Mouse (Mus musculus): ENCODE data around the gene Izumo1r. TPM values are rescaled to one million over a fixed set of nuclear protein-coding genes. Genes with fewer than 3 reads are reported as not detected.

Gene Izumo1r
- polyA plus RNA-seq, 1 experiment = 70.8 TPM

DNA sequence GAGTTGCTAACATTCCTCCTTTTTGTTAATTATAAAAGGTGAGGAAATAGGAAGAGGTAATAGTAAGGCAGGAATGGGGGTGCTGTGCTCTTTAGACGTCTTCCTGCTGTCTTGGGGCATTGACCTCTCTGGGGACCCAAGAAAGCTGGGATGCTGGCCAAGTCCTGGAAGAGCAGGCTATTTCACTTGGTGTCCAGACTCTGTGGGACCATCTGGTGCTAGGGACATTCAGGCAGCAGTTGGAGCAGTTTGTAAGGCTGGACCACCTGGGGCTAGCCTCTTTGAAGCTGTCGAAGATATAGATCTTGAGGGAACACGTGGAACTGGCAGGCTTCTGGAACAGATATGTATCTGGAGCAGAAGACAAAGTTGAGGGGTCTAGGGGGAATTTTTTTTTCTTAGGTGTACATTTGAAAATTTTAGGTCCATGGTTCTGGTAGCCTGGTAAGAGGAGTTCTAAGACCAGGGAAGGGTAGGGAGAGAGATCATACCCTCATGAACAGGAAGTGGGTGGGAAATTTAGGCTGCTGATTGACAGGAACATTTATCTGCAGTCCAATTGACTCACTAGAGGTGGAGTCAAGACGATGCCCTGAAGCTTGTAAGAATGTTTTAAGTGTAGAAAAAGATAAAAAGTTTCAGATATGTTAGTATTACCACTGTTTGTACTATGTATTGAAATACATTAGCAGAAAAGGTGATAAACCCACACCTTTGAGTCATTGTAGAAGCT lies 46.7 kb downstream of the Izumo1r start:
- H3K27me3 ChIP-seq (ENCODE audit: control insufficient read depth, insufficient read depth, low read length) = no peaks in the 10 kb centered on the region
- TF ChIP-seq POLR2A (IDR thresholded peaks at IDR 0.05; ENCODE audit: control insufficient read depth, extremely low read depth, insufficient read depth, low read length, poor library complexity) = no peak
- TF ChIP-seq CTCF (IDR thresholded peaks at IDR 0.05; ENCODE audit: borderline replicate concordance, control insufficient read depth, extremely low read depth, insufficient read depth, low read length, poor library complexity) = no peak

DNA sequence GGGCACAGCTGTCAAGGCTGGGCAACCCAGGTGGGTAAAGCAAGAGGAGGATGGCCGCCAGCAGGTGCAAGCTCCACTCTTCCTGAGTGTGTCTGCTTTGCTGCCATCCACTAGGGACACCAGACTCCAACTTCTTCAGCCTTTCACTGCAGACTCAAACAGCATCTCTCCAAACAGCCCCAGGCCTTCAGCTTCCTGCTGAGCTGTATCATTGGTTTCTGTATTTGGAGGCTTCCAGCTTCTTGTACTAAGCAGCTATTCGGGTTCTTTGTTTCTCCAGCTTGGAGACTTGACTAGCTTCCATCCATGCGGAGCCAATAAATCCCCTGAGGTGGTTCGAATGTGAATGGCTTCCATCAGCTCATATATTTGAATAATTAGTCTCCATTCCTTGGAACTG lies 49.2 kb downstream of the Izumo1r start:
- TF ChIP-seq CTCF (IDR thresholded peaks at IDR 0.05; ENCODE audit: borderline replicate concordance, control insufficient read depth, extremely low read depth, insufficient read depth, low read length, poor library complexity) (no peak), POLR2A (IDR thresholded peaks at IDR 0.05; ENCODE audit: control insufficient read depth, extremely low read depth, insufficient read depth, low read length, poor library complexity) (no peak)
- Histone ChIP-seq H3K36me3 (ENCODE audit: control insufficient read depth, insufficient read depth, low read length) (no peaks in the 10 kb centered on the region), H3K4me3 (ENCODE audit: control insufficient read depth, insufficient read depth, low read length) (no peak overlapping the region), H3K27me3 (ENCODE audit: control insufficient read depth, insufficient read depth, low read length) (no peaks in the 10 kb centered on the region), H3K4me1 (replicated peaks; ENCODE audit: control insufficient read depth, insufficient read depth, low read length) (peaks cover 8% of the 10 kb centered on the region), H3K27ac (ENCODE audit: control insufficient read depth, insufficient read depth, low read length) (no peak overlapping the region)
- 86% methylated on average over 4 of the region's 4 CpGs for WGBS
- no peak for DNase-seq

More for the DNA sequence above, 46.7 kb downstream of the Izumo1r start:
- H3K4me1 ChIP-seq (replicated peaks; ENCODE audit: control insufficient read depth, insufficient read depth, low read length) = peaks cover 15% of the 10 kb centered on the region
- H3K27ac ChIP-seq (ENCODE audit: control insufficient read depth, insufficient read depth, low read length) = no peak overlapping the region
- H3K4me3 ChIP-seq (ENCODE audit: control insufficient read depth, insufficient read depth, low read length) = no peak overlapping the region
- WGBS = 42% methylated on average over 4 of the region's 4 CpGs
- no peaks in the 10 kb centered on the region for H3K36me3 ChIP-seq (ENCODE audit: control insufficient read depth, insufficient read depth, low read length)
- DNase-seq = no peak

DNA sequence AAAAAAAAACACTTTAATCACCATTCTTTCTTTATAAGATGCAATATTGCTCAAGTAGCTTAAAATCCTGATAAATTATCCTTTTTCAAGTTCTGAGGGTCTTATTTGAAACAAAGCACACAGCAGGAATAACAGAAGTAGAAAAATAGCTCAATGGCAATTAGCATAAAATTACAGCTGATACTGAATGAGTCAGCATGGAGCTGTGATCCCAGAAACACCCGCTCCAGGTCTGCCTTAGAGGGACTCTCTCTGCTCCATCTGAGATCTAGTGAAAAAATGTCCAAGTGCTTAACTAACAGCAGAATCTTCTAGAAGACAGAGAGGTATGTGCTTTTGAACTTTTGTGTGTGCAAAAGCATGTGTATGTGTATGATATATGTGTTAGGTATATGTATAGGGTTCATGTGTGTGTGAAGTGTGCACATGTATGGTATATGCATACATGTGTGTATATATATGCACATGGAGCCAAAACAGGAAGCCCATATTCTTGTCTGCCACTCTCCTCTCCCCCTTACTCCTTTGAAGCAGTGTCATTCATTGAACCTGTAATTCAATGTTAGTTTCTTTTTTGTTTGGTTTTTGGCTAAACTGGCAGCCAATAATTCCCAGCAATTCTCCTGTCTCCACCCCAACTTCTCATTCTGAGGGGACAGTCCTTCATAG lies 55.3 kb downstream of the Izumo1r start:
- Histone ChIP-seq H3K27ac (ENCODE audit: control insufficient read depth, insufficient read depth, low read length) (no peak overlapping the region), H3K4me1 (replicated peaks; ENCODE audit: control insufficient read depth, insufficient read depth, low read length) (no peaks in the 10 kb centered on the region), H3K36me3 (ENCODE audit: control insufficient read depth, insufficient read depth, low read length) (no peaks in the 10 kb centered on the region), H3K4me3 (ENCODE audit: control insufficient read depth, insufficient read depth, low read length) (no peak overlapping the region), H3K27me3 (ENCODE audit: control insufficient read depth, insufficient read depth, low read length) (no peaks in the 10 kb centered on the region)
- WGBS = 79% methylated on average over 1 of the region's 1 CpGs
- TF ChIP-seq CTCF (IDR thresholded peaks at IDR 0.05; ENCODE audit: borderline replicate concordance, control insufficient read depth, extremely low read depth, insufficient read depth, low read length, poor library complexity) = no peak
- no peak for TF ChIP-seq POLR2A (IDR thresholded peaks at IDR 0.05; ENCODE audit: control insufficient read depth, extremely low read depth, insufficient read depth, low read length, poor library complexity)
- no peak for DNase-seq

DNA sequence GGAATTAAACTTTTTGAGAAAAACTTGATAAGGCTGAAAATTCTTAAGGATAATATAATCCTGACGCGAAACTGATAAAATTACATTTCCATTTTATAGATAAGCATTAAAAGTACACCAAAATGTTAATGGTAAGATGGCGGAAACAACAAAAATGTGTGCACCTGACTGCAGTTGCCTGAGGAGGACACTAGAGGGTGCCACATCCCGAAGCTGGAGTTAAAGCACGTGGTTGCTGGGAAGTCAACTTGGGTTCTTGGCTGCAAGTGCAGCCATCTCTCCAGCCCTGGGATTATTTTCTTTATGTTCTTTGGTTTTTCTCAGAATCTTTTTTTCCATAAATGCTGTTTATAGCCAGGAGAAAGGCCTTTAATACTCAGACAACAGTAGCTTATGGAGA lies 57.3 kb downstream of the Izumo1r start:
- Histone ChIP-seq H3K4me3 (ENCODE audit: control insufficient read depth, insufficient read depth, low read length) (no peak overlapping the region), H3K36me3 (ENCODE audit: control insufficient read depth, insufficient read depth, low read length) (no peaks in the 10 kb centered on the region), H3K27me3 (ENCODE audit: control insufficient read depth, insufficient read depth, low read length) (no peaks in the 10 kb centered on the region), H3K27ac (ENCODE audit: control insufficient read depth, insufficient read depth, low read length) (no peak overlapping the region), H3K4me1 (replicated peaks; ENCODE audit: control insufficient read depth, insufficient read depth, low read length) (no peaks in the 10 kb centered on the region)
- WGBS = 64% methylated on average over 5 of the region's 5 CpGs
- DNase-seq = peak; percentile 26
- 0 out of 2 replicates have a peak, but pooled peaks have one; percentile 47 for TF ChIP-seq CTCF (IDR thresholded peaks at IDR 0.05; ENCODE audit: borderline replicate concordance, control insufficient read depth, extremely low read depth, insufficient read depth, low read length, poor library complexity)
- no peak for TF ChIP-seq POLR2A (IDR thresholded peaks at IDR 0.05; ENCODE audit: control insufficient read depth, extremely low read depth, insufficient read depth, low read length, poor library complexity)

DNA sequence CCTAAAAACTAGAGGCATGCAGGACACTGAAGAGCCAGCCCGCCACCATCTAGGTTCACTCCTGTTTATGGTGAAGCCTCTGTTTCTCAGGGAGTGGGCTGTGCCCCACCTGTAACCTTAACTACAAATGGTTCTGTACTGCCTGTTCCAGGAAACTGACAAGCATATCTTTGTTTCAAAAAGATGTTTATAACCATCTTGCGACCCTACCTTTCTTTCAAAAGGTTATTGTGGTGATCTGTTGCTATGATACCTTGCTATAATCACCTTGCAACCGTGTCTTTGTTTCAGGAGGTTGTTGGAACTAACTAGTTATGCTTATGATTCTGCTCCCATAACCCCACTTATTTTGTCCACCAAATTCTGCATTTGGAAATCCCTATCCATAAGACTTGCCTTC lies 59.8 kb downstream of the Izumo1r start:
- H3K36me3 ChIP-seq (ENCODE audit: control insufficient read depth, insufficient read depth, low read length) = no peaks in the 10 kb centered on the region
- 92% methylated on average over 3 of the region's 3 CpGs for WGBS
- no peaks in the 10 kb centered on the region for H3K27me3 ChIP-seq (ENCODE audit: control insufficient read depth, insufficient read depth, low read length)
- H3K27ac ChIP-seq (ENCODE audit: control insufficient read depth, insufficient read depth, low read length) = no peak overlapping the region
- no peak overlapping the region for H3K4me3 ChIP-seq (ENCODE audit: control insufficient read depth, insufficient read depth, low read length)
- no peaks in the 10 kb centered on the region for H3K4me1 ChIP-seq (replicated peaks; ENCODE audit: control insufficient read depth, insufficient read depth, low read length)
- no peak for DNase-seq
- TF ChIP-seq CTCF (IDR thresholded peaks at IDR 0.05; ENCODE audit: borderline replicate concordance, control insufficient read depth, extremely low read depth, insufficient read depth, low read length, poor library complexity) (no peak), POLR2A (IDR thresholded peaks at IDR 0.05; ENCODE audit: control insufficient read depth, extremely low read depth, insufficient read depth, low read length, poor library complexity) (no peak)

DNA sequence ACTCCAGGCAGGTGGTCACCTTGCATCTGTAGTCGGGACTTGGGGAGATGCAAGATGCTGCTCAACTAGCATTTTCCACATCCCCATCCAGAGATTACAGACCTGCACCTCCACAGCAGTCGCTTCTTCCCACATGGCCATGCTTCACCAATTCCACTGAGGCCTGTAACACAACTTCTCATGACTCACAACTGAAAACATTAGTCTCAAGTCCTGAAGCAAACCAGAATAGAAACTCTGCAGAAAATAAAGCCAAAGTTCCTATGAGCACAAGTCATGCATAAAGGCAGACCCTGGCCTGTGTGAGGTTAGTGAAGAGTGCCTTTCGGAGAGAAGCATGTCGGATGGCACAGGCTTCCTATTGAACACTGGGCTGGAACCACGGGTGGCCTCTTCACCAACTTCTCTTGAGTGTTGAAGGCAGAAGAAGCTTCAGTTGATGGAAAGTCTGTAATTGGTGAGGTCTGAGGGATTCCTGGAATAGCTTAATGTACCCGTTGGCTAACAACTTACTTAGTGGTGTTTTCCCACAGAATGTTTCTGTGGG lies 60.4 kb downstream of the Izumo1r start:
- Histone ChIP-seq H3K36me3 (ENCODE audit: control insufficient read depth, insufficient read depth, low read length) (no peaks in the 10 kb centered on the region), H3K4me1 (replicated peaks; ENCODE audit: control insufficient read depth, insufficient read depth, low read length) (no peaks in the 10 kb centered on the region), H3K27ac (ENCODE audit: control insufficient read depth, insufficient read depth, low read length) (no peak overlapping the region; the same call in 1 of the 2 replicates), H3K4me3 (ENCODE audit: control insufficient read depth, insufficient read depth, low read length) (no peak overlapping the region), H3K27me3 (ENCODE audit: control insufficient read depth, insufficient read depth, low read length) (no peaks in the 10 kb centered on the region)
- WGBS = 95% methylated on average over 6 of the region's 6 CpGs
- no peak for TF ChIP-seq CTCF (IDR thresholded peaks at IDR 0.05; ENCODE audit: borderline replicate concordance, control insufficient read depth, extremely low read depth, insufficient read depth, low read length, poor library complexity)
- no peak for TF ChIP-seq POLR2A (IDR thresholded peaks at IDR 0.05; ENCODE audit: control insufficient read depth, extremely low read depth, insufficient read depth, low read length, poor library complexity)
- no peak for DNase-seq

Measured in thymus, adult 2 months (tissue).